Mouse (Mus musculus): Measurements from ENCODE around the gene Zfp708. TPM values are rescaled to one million over a fixed set of nuclear protein-coding genes. Genes with fewer than 3 reads are reported as not detected.
"Not testable (repeated sequence)": the region's sequence is repeated elsewhere in the genome, so short reads cannot be mapped to it uniquely, and the experiment has no call there.

Gene Zfp708
- total RNA-seq (2021) = 1 to 10 TPM in 1 of 2 experiments, under 1 TPM in 1; 0.99 to 1.5 TPM
- long read RNA-seq, experiment 1, partial matches to known transcripts = 0 of 3 reads
- long read RNA-seq, experiment 1, other reads (novel, unspliced or antisense) = 2 of 3 reads
- long read RNA-seq, experiment 2 = 0 reads

DNA sequence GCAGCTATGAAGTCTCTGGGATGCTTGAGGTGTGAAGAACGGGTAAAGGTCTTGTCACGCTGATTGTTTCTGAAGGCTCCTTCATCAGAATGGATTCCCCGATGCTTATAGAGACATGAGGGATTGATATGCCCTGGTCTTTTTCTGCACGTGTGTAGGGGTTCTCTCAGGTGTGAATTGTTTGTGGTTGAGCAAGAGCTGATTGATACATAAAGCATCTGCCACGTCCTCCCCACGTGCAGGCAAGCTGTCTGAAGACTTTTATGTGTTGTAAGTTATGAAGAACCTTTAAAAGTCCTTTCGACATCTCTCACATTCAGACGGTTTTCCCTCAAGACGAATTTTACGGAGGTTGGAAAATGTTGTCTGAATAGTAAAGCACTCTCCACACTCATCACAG is at the start of gene Zfp708:
Gene Zfp708 (minus strand): TSS at position 101 of the 400 bp plus-strand sequence.
- no peak for DNase-seq

DNA sequence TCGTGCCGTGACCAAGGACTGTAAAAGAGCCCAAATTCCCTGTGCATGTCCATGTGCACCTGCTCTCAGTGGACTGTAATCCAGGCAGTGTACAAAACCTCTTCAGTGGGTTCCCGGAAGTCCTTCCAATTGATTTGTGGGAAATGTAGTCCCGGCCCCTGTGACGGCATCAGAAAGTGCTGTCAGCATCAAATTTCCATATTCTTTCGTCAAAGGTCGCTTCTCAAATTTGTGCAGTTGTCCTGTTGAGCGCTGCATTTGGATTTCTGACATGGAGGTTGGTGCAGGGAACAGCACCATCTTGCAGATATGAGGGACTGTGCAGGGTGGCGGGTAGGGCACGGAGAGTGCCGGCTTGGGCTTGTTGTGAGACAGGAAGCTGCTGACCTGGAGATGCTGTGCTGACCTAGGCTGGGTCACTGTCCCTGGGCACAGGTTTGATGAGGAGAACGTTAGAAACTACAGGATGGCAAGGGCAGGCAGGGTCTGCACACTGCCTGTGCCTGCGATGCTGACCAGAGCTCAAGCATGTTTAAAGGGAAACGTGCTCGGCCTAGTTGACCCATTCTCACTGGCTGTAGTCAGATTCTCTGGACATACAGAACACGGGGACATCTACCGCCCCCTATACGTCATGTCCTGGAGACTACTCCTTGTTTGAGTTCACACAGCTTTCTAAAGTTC is 30.4 kb upstream of the Zfp708 start:
- peak; percentile 89 for DNase-seq

DNA sequence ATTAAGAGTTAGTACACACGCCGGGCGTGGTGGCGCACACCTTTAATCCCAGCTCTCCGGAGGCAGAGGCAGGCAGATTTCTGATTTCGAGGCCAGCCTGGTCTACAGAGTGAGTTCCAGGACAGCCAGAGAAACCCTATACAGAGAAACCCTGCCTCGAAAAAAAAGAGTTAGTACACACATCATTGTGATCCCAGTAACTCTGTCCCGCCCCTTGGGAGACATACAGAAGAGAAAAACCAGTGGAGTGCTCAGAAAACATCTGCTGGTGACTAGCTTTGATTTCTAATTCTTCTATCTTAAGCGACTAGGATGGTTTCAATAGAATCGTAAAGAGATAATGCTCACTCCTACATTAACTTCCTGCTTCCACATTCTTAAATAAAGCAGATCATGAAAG is 29.7 kb upstream of the Zfp708 start:
- DNase-seq = not testable (repeated sequence)

DNA sequence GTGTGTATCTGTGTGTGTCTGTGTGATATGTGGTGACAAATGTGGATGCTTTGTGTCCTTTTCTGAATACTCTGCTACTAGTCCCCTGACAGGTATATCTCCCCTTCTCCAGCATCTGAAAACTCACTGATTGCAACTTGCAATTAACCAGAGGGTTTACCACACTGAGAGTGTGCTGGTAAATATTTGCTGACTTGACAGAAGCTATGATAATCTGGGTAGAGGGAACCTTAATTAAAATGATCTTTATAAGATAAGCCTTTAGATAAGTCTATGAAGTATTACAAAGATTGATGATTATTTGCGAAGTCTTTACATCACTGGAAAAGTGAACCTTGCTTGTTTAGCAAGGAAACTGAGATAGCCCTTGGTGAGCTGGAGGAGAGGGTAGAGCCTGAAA is 26.7 kb upstream of the Zfp708 start:
- no peak for DNase-seq

DNA sequence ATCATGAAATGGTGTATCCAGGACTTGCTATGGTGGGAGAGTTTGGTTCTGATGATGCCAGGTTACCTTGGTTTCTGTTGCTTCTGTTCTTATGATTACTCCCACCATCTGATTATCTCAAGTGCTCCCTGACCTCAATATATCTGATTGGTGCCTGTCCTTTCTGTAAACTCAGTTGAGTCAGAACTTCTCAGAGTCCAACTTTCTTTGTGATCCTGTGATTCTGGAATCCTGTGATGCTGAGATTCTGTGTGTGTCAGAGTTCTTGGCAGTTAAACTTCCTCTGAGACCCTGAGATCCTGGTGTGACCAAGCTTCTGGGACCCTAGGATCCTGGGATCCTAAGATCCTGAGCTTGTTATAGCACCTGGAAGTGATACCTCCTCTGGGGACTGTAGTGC is 23.6 kb upstream of the Zfp708 start, which contains the start of gene Zfp759:
Gene Zfp759 (plus strand): TSS at position 301 of the 400 bp plus-strand sequence.
- not testable (repeated sequence) for DNase-seq

DNA sequence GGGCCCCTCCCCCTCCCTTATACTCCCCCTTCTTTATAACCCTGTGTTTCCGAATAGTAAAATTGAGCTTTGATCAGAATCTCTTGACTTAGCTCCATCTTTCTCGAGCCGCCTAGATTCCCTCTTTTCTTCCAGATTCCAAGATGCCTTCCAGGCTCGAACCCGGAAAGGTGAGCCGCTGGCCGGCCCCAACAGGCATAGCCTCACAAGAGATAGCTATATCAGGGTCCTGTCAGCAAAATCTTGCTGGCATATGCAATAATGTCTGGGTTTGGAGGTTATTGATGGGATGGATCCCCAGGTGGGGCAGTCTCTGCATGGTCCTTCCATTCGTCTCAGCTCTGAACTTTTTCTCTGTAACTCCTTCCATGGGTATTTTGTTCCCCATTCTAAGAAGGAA is 18.4 kb upstream of the Zfp708 start, which contains the start of gene Rslcan18:
Gene Rslcan18 (minus strand): TSS at position 101 of the 400 bp plus-strand sequence.
- DNase-seq = not testable (repeated sequence)

DNA sequence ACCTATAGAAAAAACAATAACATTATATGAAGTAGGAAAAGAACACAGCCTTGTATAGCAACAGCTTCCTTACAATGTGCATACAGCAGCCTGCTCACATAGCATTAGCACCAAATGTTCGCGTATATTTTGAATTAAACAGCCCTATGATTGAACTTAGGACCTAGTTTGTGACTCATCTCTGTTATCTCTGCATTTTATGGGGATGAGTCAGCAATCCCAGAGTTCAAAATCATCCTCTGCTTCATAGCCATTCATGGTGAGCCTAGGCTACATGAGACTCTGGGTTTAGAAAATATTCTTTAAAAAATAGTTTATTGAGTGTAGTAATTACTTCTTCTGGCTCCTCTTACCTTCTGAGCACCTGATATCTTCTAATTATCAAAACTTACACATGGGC is 15.5 kb upstream of the Zfp708 start:
- DNase-seq = no peak

DNA sequence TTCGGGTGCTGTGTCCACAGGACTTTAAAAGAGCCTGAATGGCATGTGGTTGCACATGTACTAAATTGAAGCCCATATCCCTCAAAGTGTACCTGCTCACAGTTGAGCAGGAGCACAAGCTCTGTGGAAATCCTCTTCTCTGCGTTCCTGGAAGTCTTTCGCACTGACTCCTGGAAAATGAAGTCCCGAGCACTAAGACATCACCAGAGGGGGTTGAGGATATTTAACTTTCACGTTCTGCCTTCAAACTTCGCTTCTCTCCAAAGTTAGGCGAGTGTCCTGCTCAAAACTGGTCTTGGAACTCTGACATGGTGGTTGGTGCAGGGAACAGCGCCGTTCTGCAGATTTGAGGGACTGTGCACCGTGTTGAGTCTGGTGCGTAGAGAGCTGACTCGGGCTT is 14.3 kb upstream of the Zfp708 start:
- DNase-seq = peak; percentile 12

DNA sequence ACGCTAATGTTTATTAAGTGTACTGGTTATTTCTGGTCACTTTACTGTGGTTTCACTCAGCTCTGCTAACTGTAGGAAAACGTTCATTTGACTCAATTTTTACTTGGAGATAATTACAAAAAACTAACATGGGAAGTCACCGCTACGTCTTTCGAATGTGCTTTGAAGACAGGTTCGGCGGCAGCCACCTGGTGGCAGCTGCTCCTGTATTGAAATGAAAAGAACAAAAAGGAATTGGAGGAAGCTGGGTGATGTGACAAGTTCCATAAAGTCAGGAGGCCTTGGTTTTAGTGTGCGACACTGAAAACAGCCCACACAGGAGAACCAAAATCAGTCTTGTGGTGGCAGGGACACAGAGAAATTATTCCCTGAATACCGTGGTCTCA is 11.0 kb upstream of the Zfp708 start:
- DNase-seq = no peak

DNA sequence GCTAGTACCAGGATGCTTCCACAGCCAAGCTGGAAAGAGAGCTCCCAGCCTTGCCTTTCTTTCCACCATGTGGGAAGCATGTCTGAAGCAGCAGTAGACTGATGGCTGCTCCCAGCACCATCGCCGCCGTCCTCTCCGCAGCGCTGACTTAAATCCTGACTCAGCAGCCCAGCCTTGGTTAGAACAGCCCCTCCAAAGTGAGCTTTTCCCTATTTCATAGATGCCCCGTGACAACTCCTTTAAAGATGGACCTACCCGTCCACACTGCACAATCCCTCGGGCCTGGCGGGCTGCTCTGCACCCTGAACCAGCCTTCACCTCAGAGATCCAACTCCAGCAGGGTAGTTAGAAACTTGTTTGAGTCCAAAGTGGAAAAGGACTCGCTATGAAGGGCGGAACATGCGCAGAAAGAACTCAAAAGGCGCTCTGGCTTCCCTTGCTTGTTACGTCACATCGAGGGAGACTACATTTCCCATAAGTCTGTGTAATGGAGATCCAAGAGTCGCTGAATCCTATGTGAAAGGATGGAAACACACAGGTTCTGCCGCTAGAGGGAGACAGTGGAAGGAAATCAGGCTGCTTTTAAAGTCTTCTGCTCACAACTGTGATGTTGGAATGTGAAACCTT is 10.5 kb upstream of the Zfp708 start, which contains the start of gene Gm28557:
Gene Gm28557 (minus strand): TSS at position 411 of the 627 bp plus-strand sequence.
- DNase-seq = peak; percentile 92

DNA sequence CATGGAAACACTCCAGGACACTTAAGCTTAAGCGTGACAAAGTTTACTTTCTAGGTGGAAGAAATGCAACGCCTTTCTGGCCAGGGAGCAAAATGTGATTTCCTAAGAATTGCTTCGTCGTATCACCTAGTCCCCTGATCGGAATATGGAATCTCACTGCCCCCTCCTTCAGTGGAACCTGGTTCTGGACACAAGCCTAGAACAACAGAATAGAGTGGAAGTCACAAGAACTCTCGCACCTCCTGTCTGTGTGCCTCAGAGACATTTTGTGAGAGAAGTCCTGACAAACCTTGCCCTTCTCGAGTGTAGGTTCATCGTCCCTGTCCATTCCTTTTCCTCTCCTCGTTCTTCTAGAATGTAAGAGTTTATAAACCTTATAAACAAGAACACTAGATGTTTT is 9.9 kb upstream of the Zfp708 start:
- no peak for DNase-seq

DNA sequence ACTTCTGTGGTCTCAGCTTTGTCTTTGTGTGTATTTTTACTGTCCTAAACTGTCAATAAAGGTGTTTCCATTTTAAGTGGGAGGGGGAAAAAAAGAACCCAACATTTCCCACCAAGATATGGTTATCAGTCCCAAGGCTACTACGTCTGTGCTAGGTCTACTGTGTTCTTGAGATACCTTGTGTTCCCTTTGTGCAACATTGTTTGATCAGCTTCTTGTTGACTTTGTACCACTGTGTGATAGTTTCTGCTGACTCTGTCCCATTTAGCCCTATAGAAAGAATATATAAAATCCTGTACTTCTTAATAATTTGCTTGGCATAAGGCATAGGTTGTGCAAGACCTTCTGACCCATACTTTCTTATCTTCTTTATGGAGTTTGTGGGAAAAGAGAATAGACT is 7.6 kb downstream of the Zfp708 start:
- no peak for DNase-seq

DNA sequence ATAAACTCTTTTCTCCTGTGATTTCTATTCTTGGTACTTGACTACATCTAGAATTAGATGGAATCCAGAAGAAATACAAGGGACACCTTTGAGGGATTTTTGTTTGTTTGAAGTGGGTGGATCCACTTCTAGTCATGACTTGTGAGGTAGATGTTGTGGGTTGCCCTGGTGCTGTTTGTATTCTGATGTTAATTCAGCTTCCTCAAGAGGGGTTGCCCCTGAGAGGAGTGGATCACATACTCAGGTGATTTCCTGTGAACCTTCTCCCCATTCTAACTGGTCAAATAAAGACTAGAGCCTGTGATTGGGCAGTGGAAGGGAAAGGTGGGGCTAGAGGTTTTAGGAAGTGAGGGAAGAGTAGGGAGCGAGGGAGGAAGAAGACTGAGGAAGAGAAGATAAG is 15.8 kb downstream of the Zfp708 start:
- no peak for DNase-seq

DNA sequence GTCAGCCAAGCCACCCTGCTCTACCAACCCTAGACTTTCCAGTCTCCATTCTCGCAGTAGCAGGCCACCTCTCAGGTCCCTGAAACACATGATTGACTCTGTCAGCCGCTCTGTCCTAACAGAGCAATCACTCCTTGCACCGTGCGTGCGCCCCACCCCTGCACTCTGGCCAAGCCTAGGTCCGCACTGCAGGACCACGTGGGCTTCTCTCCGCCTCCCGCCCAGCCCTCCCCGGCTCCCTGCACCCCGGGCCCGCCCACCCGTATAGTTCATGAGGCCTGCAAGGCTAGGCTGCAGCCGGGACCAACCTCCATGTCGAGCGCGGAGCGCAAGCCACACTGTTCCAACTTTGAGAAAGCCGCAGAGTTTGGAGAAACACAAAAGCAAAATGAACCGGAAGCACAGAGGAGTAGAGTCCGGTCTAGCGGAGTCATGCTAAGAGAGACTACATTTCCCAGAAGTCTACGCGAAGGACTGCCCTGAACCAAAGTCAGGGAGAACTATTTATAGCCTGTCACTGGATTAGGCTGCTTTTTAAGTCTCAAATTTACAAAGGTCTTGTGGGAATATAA is 16.5 kb downstream of the Zfp708 start:
- peak; percentile 87 for DNase-seq

DNA sequence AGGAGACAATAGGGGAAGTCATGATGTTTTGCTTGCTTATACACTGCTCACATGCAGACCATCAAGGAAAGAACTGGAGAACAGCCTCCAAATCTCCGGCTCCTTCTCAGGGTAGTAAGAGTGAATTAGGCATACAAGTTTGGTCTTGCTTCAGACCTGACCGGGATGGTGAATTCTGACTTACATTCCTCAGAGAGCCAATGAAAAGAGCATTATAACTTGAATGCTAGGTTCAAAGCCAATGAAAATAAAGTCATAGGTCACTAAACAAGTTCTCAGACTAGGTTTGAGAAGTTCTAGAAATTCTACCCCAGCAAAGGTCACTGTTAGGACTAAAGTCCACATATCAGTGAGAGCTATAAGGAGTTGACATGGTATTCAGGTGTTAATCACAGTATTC is 20.5 kb downstream of the Zfp708 start:
- no peak for DNase-seq

DNA sequence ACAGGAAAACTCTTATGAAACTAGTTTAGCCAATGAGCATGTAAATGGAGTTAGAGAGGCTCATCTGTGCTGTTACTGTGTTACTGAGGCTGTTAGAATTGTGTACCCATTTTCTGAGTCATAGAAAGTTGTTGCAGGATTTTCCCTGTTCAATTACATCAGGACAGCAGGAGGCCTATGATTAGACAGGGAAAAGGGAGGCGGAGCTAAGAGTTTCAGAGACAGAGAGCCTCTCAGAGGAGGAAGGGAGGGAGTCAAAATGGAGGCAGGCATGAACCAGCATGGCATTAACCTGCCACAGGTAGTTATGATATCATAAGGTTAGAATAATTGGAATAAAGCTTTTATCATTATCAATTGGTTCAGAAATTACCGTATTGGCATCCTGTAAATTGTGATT is 25.0 kb downstream of the Zfp708 start:
- DNase-seq = no peak

DNA sequence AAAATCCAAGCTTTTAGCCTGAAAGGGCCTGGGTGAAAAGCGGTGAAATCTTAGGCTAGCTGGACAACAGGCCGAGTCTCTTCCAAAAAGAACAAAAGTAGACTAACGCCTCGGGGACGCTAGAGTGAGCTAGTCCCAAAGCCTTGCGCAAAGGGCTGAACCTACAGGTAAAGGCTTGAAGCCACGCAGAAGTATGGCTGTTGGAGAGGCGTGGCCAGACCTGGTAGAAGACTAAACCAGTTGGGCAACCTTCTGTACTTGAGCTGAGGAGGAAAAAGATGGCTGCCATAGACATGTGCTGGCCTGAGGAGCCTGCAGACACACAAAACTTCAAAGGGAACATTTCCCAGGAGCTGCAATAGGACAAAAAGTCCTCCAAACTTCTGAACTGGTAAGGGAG is 32.4 kb downstream of the Zfp708 start:
- DNase-seq = no peak

DNA sequence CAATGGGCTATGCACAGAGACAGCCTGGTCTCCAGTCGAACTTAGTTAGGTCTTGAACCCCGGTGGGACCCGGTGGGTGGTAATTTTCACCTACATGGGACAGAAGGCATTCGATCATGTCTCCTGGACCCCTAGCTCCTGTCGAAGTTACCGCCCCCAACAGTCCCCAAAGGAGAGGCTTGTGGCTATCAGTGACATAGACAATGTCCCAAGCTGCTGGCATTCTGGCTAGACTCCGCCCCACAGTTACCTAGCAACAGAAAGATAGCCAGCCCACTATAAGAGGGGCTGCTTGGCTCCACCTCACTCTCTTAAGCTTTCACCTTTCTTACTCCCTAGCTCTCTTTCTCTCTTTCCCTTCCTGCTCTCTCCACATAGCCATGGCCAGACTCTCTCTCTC is 35.3 kb downstream of the Zfp708 start:
- DNase-seq = no peak

DNA sequence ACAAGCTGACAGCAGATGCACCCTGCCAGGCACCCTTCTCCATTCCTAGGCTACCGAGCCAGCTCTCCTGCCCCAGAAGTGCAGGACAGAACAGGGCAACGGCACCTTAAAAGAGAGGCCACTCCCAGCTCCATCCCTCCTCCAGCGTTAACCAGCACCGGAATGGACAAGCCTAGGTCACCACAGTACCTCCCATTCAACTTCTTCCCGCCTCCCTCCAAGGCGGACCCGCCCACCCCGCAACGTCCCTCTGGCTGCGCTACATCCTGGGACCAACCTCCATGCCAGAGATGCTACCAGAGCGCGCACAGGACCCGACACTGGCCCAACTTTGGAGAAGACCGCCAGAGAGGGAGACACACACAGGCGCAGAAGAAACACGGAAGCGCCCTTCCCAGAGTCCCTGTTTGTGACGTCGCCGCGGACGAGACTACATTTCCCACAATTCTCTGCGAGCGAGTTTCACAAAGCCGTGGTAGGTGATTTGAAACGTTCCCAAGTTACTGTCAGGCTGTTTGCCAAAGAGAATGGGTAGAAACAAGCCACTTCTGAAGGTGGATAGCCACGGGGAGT is 36.9 kb downstream of the Zfp708 start, which contains the start of gene Zfp712:
Gene Zfp712 (minus strand): TSS at position 385 of the 573 bp plus-strand sequence.
- DNase-seq = peak; percentile 92

DNA sequence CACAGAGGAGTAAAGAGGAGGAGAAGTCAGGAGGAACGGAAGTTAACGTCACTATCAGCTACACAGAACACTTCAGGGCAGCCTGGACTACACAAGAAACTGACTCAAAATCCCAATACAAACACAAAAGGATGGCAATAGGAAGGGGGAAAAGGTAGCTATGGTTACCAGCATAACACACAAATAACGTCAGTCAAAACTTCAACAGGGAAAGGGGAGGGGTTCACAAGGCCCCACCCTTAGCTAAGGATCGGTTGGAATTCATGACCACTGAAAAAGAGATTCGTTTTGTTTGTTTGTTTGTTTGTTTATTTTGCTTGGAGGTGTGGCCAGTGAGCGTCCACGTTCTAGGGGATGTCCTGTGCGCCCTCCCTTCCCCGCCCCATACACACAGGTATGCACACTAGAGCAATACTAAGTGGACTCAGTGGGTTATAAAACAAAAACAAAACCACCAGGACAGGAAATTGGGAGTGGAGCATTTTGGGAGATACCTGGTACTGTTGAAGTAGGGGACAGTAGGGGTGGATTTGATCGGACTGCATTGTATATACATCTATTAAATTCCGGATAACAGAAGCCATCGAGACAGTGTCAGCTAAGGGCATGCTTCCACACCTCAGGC is 37.5 kb downstream of the Zfp708 start:
- DNase-seq = peak; percentile 7
